Mouse (Mus musculus): ENCODE data around the gene Ralb.
A peak's percentile ranks its signal among the peaks of the same experiment; 100 is the strongest.

Gene Ralb

GRCm38 (mm10) chr1:119450651-119451345 is 53.8 kb downstream of the Ralb start:
- DNase-seq (ENCODE audit: low spot score in 2 of 2) = no peak

GRCm38 (mm10) chr1:119446753-119447283 is 57.8 kb downstream of the Ralb start:
- DNase-seq (ENCODE audit: low spot score in 2 of 2) = no peak

GRCm38 (mm10) chr1:119443591-119444350 is 60.8 kb downstream of the Ralb start:
- no peak for DNase-seq (ENCODE audit: low spot score in 2 of 2)

- no peak for DNase-seq (ENCODE audit: low spot score in 2 of 2)
These were observed 61.7 kb downstream of the Ralb start for GRCm38 (mm10) chr1:119442901-119443300.

GRCm38 (mm10) chr1:119438105-119438637 is 66.4 kb downstream of the Ralb start:
- DNase-seq (ENCODE audit: low spot score in 2 of 2) = no peak

- DNase-seq (ENCODE audit: low spot score in 2 of 2) = no peak
These were observed 67.2 kb downstream of the Ralb start for GRCm38 (mm10) chr1:119437401-119437800.

- DNase-seq (ENCODE audit: low spot score in 2 of 2) = no peak
These were observed 80.3 kb downstream of the Ralb start for GRCm38 (mm10) chr1:119424141-119424860.

- DNase-seq (ENCODE audit: low spot score in 2 of 2) = peak; percentile 29 to 36
These were observed 81.1 kb downstream of the Ralb start for GRCm38 (mm10) chr1:119423510-119423909.

GRCm38 (mm10) chr1:119422460-119423015 is 82.1 kb downstream of the Ralb start:
- peak in 1 of 2 experiments; percentile 7 for DNase-seq (ENCODE audit: low spot score in 2 of 2)

GRCm38 (mm10) chr1:119421576-119422421 is 82.8 kb downstream of the Ralb start, which contains the start of gene Inhbb:
Gene Inhbb (minus strand): TSS chr1:119422248.
- peak in 1 of 2 experiments; percentile 66 for DNase-seq (ENCODE audit: low spot score in 2 of 2)

GRCm38 (mm10) chr1:119420984-119421575 is 83.5 kb downstream of the Ralb start:
- peak in 1 of 2 experiments; percentile 40 for DNase-seq (ENCODE audit: low spot score in 2 of 2)

Measured in urinary bladder, adult 18-20 months (tissue).